Mouse (Mus musculus) cerebellum, adult 11 months (tissue): ENCODE results near the gene Sult1c2.
"Not testable (repeated sequence)": the region's sequence is repeated elsewhere in the genome, so short reads cannot be mapped to it uniquely, and the experiment has no call there.

ENCODE experiments used
- DNase-seq: peaks from one replicate; pipeline ENCODE4 v3.0.0; 2022

The Sult1c2 gene

DNA sequence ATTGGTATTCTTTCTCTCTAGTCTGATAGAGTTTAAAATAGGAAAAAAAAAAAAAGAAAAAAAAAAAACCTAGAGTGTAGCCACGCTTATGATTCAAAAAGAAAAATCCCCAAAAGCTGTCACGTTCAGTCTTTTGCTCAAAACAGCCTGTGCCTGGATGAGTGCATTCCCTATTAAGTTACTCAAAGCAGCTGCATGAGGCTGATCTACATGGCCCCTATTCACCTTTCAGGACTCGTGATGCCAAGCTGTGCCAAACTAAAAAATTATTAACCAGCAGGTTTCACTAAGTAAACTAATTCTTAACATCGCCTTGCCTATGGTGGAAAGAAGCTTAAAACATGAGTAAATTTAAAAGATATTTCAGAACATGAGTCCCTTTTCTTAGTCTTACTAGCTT is at the start of gene Sult1c2:
Gene Sult1c2, minus strand, starts transcription at position 134 of the 400 bp plus-strand sequence.
- no peak for DNase-seq

DNA sequence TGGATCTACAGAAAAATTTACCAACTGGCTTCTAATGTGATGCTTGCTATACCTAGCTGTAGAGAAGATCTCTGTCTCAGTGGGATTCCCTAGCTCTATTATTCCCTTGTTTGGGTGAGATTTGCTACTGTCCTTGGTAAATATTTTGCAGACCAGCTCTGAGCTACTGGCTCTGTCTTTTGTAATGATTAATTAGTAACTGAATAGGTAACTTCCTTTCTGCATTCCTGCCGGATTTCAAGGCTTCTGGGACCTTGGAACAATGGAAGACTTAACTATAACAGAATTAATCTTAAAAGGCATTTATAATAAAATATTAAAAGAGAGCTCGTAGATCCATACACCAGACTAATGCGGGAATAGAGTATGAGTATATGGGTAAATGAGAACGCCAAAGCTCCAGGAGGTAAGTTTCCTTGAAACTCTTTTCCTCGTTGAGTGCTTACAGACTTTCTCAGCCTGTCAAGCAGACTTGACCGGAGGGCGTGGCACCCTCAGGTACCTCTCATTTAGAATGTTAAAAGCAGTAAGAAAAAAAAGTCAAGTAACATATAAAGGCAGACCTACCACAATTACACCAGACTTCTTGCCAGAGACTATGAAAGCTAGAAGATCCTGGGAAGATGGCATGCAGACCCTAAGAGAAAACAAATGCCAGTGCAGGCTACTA is 33.0 kb upstream of the Sult1c2 start:
- DNase-seq: not testable (repeated sequence)

GRCm38 (mm10) chr17:53874433-53874832 is 28.3 kb upstream of the Sult1c2 start:
- DNase-seq: no peak

DNA sequence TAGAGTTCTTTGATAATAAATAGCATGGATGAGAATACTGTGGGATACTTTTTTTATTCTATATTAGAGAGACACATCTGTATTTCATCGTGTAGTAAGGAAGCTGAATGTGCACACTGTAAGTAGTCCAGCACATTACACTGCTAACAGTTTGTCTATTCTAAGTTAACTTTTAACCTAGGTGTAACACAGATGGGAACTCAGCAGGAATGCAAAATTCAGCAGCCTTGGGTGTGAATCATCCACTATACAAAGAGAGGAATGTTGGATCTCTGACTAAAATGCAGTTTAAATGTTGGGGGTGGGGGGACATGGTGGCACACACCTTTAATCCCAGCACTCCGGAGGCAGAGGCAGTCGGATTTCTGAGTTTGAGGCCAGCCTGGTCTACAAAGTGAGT is 26.1 kb upstream of the Sult1c2 start:
- DNase-seq: no peak

- DNase-seq: no peak
Measured at GRCm38 (mm10) chr17:53869931-53870330, 23.8 kb upstream of the Sult1c2 start.

- no peak for DNase-seq
Measured at GRCm38 (mm10) chr17:53865260-53865955, 19.3 kb upstream of the Sult1c2 start.

DNA sequence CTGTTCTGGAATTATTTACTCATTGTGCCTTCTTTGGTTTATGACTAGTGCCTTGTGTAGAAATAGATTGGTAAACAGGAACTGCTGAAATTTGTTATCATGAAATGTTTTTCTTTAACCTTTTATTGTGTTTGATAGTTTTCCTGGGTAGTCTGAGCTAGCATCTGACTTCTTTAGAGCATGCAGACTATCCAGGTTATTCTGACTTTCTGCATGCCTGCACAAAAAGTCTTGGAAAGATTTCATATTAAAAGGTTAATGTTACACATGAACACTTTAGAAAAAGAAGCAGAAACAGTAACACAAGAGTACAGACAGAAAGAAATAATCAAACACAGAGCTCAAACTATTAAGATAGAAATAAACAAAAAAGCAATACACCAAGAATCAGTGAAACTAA is 14.4 kb upstream of the Sult1c2 start:
- no peak for DNase-seq

DNA sequence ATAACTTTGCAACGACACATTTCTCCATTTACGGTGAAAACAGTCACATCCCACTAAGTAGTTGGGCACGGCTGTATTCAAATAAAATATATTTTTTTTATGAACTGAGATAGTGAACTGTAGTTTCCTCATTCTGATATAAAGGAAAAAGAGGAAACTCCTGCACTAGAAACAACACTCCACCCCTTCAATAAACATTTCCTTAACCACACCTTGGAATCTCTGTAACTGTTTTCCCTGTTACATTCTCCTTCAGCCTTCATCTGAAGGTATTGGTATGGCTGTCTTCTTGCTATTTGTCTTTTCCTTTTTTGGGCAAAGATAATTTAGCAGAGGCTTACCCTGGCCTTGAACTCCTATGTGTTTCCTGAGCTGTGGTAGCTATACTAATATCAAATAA is 8.9 kb upstream of the Sult1c2 start:
- DNase-seq: no peak

DNA sequence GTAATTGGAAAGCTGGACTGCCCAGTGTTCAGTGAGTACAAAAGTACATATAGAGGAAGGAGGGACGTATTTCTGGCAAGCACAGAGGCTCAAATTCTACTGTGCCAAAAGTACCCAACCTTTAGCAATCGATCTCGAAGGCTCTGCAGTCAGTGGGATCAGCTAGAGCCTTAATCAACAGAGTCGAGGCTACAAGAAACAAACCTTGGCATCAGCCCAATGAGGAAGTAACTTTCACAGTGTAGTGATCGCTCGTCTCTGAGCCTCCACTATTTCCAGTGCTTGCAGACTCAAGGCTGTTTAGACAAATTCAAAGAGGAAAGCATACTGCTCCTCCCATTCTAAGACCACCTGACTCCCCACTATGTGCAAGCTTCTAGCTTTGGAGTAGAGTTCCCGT is 343 bp downstream of the Sult1c2 start:
- DNase-seq: no peak

DNA sequence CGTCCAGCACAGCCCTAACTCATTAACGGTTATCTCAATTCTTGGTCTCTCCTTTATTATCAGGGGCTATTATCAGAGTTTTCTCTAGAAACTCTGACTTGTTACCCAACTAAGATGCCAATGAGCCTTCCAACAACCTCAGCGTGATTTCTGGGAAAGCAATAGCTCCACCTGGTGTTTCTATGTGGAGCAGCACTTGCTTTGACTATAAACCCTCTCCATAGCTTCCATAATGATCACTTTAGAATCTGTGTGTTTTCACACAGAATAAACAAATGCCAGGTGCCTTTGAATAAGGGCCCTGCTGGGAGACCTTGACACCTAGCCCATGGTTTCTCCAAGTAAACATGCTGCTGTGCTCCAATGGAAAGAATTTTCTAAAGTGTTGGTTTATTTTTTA is 12.8 kb downstream of the Sult1c2 start:
- DNase-seq: peak; percentile 49

GRCm38 (mm10) chr17:53803974-53804373 is 42.2 kb downstream of the Sult1c2 start:
- not testable (repeated sequence) for DNase-seq

DNA sequence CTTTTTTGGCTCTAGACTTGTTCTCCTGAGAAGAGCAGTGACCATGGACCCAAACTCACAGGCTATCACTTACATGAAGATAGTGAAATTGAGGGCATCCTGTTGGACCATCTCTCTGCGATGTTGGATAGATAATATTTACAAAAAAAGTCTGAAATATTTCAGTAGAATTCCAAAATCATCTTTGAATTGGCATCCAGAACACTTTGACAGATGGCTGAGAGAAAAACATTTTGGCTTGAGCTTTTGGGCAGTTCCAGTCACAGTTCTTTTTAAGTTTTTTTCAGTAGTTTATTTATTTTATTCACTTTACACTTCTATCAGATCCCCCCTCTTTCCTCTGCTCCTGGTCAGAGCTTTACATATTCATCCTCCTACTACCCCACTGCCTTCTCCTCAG is 62.8 kb downstream of the Sult1c2 start:
- no peak for DNase-seq
